Comparison of ENCODE assay signal across 13 mouse cellular contexts in the genomic region with DNA sequence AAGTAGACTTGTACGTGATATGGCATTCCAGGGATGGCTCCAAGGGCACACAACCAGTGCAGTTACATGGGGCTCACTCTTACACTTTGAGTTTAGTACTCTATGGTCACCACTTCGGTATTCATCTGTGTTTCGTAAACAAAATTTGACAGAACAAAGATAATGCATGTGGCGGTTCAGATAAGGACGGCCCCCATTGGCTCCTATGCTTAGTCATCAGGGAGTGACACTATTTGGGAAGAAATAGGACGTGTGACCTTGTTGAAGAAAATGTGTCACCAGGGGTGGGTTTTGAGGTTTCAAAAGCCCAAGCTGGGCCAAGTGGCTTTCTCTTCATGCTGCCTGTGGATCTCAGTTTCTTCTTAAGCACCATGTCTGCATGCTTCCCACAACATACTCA.
"Had no signal": no experiment of that assay in that cellular context is flagged by ENCODE, and none has a peak within 500 bp of the region (broad histone marks: within the 10 kb centered on the region; RNA-seq: fewer than 3 reads in every experiment).

No protein-coding gene starts in this region.

- H3K4me3 ChIP-seq: left cerebral cortex, adult 2 months; limb, embryonic 10.5 days; midbrain, embryonic 10.5 days; myocyte had no signal

- H3K4me1 ChIP-seq: limb, embryonic 10.5 days had no signal

- H3K36me3 ChIP-seq: limb, embryonic 10.5 days; midbrain, embryonic 10.5 days had no signal

- DNase-seq: kidney, adult 8-10 months; kidney, postnatal 25 days; lung, adult 2 months; lung, postnatal 4 days; midbrain, embryonic 14.5 days; thymus, adult 18-20 months; thymus, postnatal 14 days had no signal

- ATAC-seq: intestine, postnatal 0 days; lung, postnatal 0 days had no signal

- H3K27ac ChIP-seq: left cerebral cortex, adult 2 months; limb, embryonic 10.5 days; midbrain, embryonic 10.5 days had no signal

- H3K9me3 ChIP-seq: limb, embryonic 10.5 days; midbrain, embryonic 10.5 days had no signal
